Mouse (Mus musculus) forebrain, embryonic 15.5 days (tissue): Measurements from ENCODE around the gene Ddx52. TPM values are rescaled to one million over a fixed set of nuclear protein-coding genes. Genes with fewer than 3 reads are reported as not detected.

ENCODE experiments used
- ATAC-seq: fragments of 200-750 bp; cut with Nextera tagmentation; replicated peaks from 2 replicates; pipeline ENCODE4 v1.8.0; 2017; ENCODE audit warnings: mild to moderate bottlenecking, moderate TSS enrichment, moderate library complexity
- H3K27ac ChIP-seq: fragments of 300-500 bp; sonication (generic); replicated peaks from 2 replicates; pipeline ENCODE4 v1.5.1; 2015; ENCODE audit warnings: mild to moderate bottlenecking, inconsistent platforms
- H3K27me3 ChIP-seq: fragments of 300-500 bp; sonication (generic); 2 replicates; pipeline ENCODE4 v1.6.1; 2015; ENCODE audit warnings: inconsistent platforms
- H3K36me3 ChIP-seq: fragments of 300-500 bp; sonication (generic); 2 replicates; pipeline ENCODE4 v1.6.1; 2015; ENCODE audit warnings: mild to moderate bottlenecking, inconsistent platforms
- H3K4me1 ChIP-seq: fragments of 300-500 bp; sonication (generic); 2 replicates; pipeline ENCODE4 v1.6.1; 2015; ENCODE audit warnings: inconsistent platforms
- H3K4me2 ChIP-seq: fragments of 300-500 bp; sonication (generic); replicated peaks from 2 replicates; pipeline ENCODE4 v1.6.1; 2015; ENCODE audit warnings: mild to moderate bottlenecking, inconsistent platforms
- H3K4me3 ChIP-seq: fragments of 300-500 bp; sonication (generic); 2 replicates; pipeline ENCODE4 v1.5.1; 2015; ENCODE audit warnings: mild to moderate bottlenecking, inconsistent platforms
- H3K9ac ChIP-seq: fragments of 300-500 bp; sonication (generic); replicated peaks from 2 replicates; pipeline ENCODE4 v1.6.1; 2015; ENCODE audit warnings: mild to moderate bottlenecking, inconsistent platforms
- H3K9me3 ChIP-seq: fragments of 300-500 bp; sonication (generic); 2 replicates; pipeline ENCODE4 v1.6.1; 2016; ENCODE audit warnings: inconsistent platforms
- WGBS: fragments of 180-500 bp; shearing (Covaris S2); methylation state at CpG from one replicate; pipeline ENCODE4 v1.1.7; 2015; ENCODE audit warnings: mixed read lengths; 5-methylcytosine and 5-hydroxymethylcytosine counted together
- polyA plus RNA-seq: library from polyadenylated mRNA; unstranded; fragments of >200 nt; fragmentation: Nextera tagmentation; extraction: Ambion mirVana; gene quantifications from 2 replicates; pipeline ENCODE4 v1.2.1, GENCODE M21; 2015

Ddx52 gene
- polyA plus RNA-seq, 1 experiment from 2014 or later, result 31.4 TPM

DNA sequence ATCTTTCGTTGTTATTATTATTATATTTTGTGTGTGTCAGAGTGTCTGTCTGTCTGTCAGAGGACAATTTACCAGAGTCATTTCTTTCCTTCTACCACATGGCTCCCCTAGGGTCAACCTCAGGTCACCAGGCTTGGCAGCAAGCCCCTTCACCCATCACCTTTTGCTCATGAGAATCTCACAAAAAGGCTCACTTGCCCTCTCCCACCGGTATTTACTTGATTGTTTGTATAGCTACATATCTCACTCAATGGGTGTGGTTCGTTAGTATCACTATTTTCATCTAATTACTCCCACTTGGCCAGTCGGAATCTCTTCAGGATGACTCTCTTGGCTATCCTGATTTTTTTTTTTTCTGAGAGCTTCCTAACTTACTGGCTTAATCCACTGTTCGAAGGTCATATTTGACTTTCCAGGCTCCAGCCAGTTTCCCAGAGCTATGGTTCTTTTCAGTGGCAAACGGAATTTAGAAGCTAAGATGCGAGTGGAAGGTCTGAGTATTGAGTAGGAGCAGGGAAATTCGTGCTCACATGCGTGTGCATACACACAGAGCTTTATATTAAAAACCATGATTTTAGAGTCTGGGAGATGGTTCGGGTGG, 9.3 kb upstream of the Ddx52 start:
- no peak overlapping the region for H3K27ac ChIP-seq
- H3K36me3 ChIP-seq, result no peaks in the 10 kb centered on the region
- H3K9me3 ChIP-seq, result no peaks in the 10 kb centered on the region
- no peak overlapping the region for H3K4me2 ChIP-seq
- H3K4me3 ChIP-seq, result no peak overlapping the region
- H3K4me1 ChIP-seq, result no peaks in the 10 kb centered on the region
- WGBS, result 78% methylated on average over 10 of the region's 10 CpGs
- no peaks in the 10 kb centered on the region; the same call in 1 of the 2 replicates for H3K27me3 ChIP-seq
- H3K9ac ChIP-seq, result no peak overlapping the region
- ATAC-seq, result no peak

- Histone ChIP-seq H3K36me3 (no peaks in the 10 kb centered on the region), H3K9ac (no peak overlapping the region), H3K9me3 (no peaks in the 10 kb centered on the region), H3K4me2 (no peak overlapping the region), H3K4me3 (no peak overlapping the region), H3K27ac (no peak overlapping the region), H3K27me3 (no peaks in the 10 kb centered on the region; the same call in 1 of the 2 replicates), H3K4me1 (no peaks in the 10 kb centered on the region)
- ATAC-seq, result no peak
- WGBS, result 90% methylated on average over 4 of the region's 4 CpGs
These were observed 8.5 kb upstream of the Ddx52 start for GRCm38 (mm10) chr11:83933376-83933775.

DNA sequence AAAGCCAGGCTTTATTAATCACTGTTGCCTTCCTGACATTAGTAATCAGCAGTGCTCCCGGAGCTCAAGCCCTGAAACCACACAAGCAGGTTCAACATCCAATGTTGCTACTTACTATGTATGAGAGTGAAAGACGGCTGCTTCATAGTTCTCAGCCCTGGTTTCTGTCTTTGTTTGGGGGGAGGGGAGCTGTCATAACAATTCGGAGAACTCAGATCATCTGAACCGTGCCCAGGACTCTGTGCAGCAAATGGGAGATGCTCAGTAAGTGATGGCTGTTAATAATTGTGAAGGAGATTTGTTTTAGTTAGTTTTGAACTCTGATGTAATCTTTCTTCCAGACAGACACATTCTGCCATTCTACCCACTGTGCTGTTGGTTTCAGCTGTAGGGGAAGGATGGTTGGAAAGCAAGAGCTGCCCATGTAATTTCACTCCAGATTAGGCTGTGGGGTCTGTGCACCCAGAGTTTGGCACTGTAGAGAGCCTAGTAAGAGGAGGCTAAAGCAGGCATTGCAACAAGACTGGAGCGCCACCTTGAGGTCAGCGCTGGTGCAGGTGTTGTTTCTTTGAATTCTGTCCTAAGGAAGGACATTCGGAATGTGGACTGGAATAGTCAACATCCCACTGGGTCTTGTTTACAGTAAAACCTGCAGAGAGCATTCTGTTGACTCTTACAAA, 5.7 kb upstream of the Ddx52 start:
- H3K9me3 ChIP-seq, result no peaks in the 10 kb centered on the region
- no peaks in the 10 kb centered on the region for H3K36me3 ChIP-seq
- H3K9ac ChIP-seq, result no peak overlapping the region
- H3K4me1 ChIP-seq, result no peaks in the 10 kb centered on the region
- no peak overlapping the region for H3K27ac ChIP-seq
- 29% methylated on average over 7 of the region's 7 CpGs for WGBS
- no peak overlapping the region for H3K4me3 ChIP-seq
- H3K4me2 ChIP-seq, result no peak overlapping the region
- ATAC-seq, result no peak
- H3K27me3 ChIP-seq, result peaks cover 6% of the 10 kb centered on the region; the same call in 1 of the 2 replicates

DNA sequence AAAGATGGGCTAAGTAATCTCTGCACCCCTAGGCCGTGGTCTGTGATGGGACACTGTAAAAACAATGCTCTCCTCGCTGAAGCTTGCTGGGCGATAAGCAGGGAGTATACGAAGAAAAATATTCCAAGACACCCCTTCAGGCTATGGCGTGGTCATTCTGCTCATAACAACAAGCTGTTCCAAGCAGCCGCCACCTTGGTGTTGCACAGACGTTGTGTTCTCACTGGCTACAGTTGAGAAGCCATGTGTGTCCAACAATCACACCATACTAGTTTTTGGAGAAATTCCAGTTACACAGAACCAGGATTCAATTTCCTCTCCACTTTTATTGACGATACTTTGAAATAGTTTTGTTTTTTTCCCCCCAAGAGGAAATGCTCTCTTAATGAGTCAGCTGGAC, 3.3 kb upstream of the Ddx52 start:
- Histone ChIP-seq H3K36me3 (no peaks in the 10 kb centered on the region), H3K9ac (no peak overlapping the region), H3K27me3 (peaks cover 6% of the 10 kb centered on the region; the same call in 1 of the 2 replicates), H3K4me2 (no peak overlapping the region), H3K4me3 (no peak overlapping the region), H3K9me3 (no peaks in the 10 kb centered on the region), H3K27ac (no peak overlapping the region), H3K4me1 (peaks cover 14% of the 10 kb centered on the region)
- WGBS, result 82% methylated on average over 8 of the region's 8 CpGs
- no peak for ATAC-seq

- no peak overlapping the region for H3K9ac ChIP-seq
- no peaks in the 10 kb centered on the region for H3K27me3 ChIP-seq
- H3K27ac ChIP-seq, result no peak overlapping the region
- no peak overlapping the region for H3K4me3 ChIP-seq
- H3K4me2 ChIP-seq, result no peak overlapping the region
- no peaks in the 10 kb centered on the region for H3K4me1 ChIP-seq
- no peak for ATAC-seq
- peaks cover 88% of the 10 kb centered on the region for H3K36me3 ChIP-seq
- H3K9me3 ChIP-seq, result no peaks in the 10 kb centered on the region
- 97% methylated on average over 2 of the region's 2 CpGs for WGBS
These were observed 15.0 kb downstream of the Ddx52 start for GRCm38 (mm10) chr11:83956822-83957221.

- peaks cover 23% of the 10 kb centered on the region for H3K4me1 ChIP-seq
- no peak overlapping the region for H3K27ac ChIP-seq
- H3K36me3 ChIP-seq, result peaks cover 50% of the 10 kb centered on the region
- H3K9me3 ChIP-seq, result no peaks in the 10 kb centered on the region
- H3K27me3 ChIP-seq, result no peaks in the 10 kb centered on the region
- ATAC-seq, result no peak
- H3K9ac ChIP-seq, result no peak overlapping the region
- no peak overlapping the region for H3K4me3 ChIP-seq
- 87% methylated on average over 3 of the region's 3 CpGs for WGBS
- H3K4me2 ChIP-seq, result no peak overlapping the region
These were observed 20.1 kb downstream of the Ddx52 start for GRCm38 (mm10) chr11:83961983-83962382.

DNA sequence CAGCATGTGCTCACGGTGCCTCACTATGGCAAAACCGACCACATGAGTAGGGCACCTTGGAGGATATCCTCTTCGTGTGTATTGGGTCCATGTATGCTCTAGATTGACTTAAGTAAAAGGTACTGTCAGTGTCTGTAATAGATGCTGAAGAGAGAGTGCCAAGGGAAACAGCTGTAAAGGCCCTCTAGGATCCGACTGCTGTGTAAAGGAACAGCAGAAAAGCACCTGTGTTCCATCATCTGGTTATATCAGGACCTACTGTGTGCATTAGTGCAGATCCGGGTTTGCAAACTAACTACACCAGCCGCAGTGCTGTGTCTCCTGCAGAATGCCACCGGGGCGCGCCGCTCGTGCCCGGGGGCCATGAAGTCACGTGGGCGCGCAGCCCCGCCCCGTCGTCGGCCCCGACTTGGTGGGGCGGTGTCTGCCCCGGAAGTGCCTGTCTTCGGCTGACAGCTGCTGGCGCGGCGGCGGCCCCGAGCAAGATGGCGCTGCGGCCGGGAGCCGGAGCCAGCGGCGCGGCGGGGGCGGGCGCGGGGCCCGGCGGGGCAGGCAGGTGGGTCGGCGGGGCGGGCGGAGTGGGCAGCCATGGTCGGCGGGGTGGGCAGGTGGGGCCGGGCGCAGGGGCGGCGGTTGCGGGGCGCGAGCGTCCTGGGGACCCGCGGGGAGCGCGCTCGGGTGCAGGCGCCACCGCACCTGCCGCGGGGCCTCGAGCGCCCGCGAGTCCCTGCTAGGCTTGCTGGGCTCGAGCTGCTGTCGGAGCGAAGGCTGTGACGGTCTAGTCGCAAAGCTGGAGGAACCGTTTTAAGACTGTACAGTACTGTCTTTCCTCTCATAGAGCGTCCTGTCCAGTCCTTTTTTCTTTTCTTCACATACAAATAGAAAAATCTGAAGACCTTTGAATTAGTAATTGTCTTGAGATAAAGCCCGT, 22.4 kb downstream of the Ddx52 start, which contains the start of gene Synrg:
TSS of gene Synrg (plus strand) at position 438 of the 931 bp plus-strand sequence.
- H3K4me1 ChIP-seq, result peaks cover 29% of the 10 kb centered on the region
- no peaks in the 10 kb centered on the region for H3K27me3 ChIP-seq
- WGBS, result 2% methylated on average over 44 of the region's 76 CpGs
- peak within 1 kb of the TSS; percentile 83 for H3K4me3 ChIP-seq
- ATAC-seq, result peak; percentile 97
- H3K9me3 ChIP-seq, result no peaks in the 10 kb centered on the region
- peaks cover 34% of the 10 kb centered on the region for H3K36me3 ChIP-seq
- peak within 1 kb of the TSS; percentile 94 for H3K27ac ChIP-seq
- peak within 1 kb of the TSS; percentile 87 for H3K9ac ChIP-seq
- H3K4me2 ChIP-seq, result peak within 1 kb of the TSS; percentile 63

DNA sequence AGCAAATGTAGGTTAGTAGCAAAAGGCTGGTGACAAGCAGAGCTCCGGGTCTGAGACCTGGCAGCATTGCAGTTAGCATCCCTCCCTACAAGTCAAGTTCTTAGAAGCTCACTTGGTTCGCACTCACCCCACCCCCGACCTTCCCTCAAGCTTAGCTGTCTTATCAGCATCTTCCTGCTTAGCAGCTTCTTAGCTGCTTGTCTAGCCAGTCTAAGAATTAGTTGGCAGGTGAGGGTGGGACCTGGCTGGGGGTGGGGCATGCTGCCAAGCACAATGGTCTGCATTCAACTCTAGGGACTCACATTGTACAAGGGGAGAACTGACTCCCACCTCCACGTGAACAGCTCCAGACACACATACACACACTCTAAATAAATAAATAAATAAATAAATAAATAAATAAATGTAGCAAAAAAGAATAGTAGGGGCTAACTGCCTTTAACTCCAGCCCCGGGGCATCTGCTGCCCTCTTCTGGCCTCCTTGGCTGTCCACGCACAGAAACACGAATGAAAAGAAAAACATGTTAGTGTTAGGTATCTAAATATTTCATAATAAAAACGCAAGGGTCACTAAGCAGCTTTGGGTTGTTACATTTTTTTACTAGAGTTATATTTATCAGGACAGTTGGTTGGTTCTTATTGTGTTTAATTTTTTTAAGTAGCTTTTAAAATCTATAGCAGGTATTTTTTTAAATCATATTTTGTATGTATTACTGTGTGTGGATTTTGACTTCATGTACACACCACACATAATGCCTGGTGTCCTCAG, 25.8 kb downstream of the Ddx52 start:
- H3K36me3 ChIP-seq, result peaks cover 16% of the 10 kb centered on the region
- ATAC-seq, result no peak
- no peak overlapping the region for H3K4me2 ChIP-seq
- no peaks in the 10 kb centered on the region for H3K9me3 ChIP-seq
- no peak overlapping the region for H3K4me3 ChIP-seq
- 51% methylated on average over 8 of the region's 8 CpGs for WGBS
- no peak overlapping the region for H3K27ac ChIP-seq
- H3K27me3 ChIP-seq, result no peaks in the 10 kb centered on the region
- H3K9ac ChIP-seq, result no peak overlapping the region
- H3K4me1 ChIP-seq, result peaks cover 29% of the 10 kb centered on the region

DNA sequence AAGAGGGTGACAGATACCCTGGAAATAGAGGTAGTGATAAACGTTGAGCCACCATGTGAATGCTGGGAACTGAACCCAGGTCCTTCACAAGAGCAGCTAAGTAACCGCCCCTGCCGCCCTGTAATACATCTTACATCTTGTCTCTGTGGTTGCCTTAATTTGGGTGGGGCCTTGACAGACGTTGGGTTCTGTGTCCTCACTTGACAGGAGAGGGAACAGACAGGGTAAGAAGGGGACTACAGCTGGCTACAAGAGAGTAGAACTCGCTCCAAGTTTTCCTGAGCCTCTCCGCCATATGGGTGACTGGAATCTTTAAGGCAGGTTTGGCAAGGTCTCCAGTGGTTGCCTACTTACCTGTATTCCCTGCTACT, 26.3 kb downstream of the Ddx52 start:
- 83% methylated on average over 6 of the region's 6 CpGs for WGBS

GRCm38 (mm10) chr11:83969040-83969439, 27.2 kb downstream of the Ddx52 start:
- WGBS, result 93% methylated on average over 3 of the region's 3 CpGs
- peaks cover 26% of the 10 kb centered on the region for H3K4me1 ChIP-seq
- peaks cover 25% of the 10 kb centered on the region for H3K36me3 ChIP-seq
- no peak overlapping the region for H3K9ac ChIP-seq
- ATAC-seq, result no peak
- no peak overlapping the region for H3K4me2 ChIP-seq
- H3K27me3 ChIP-seq, result no peaks in the 10 kb centered on the region
- H3K9me3 ChIP-seq, result no peaks in the 10 kb centered on the region
- no peak overlapping the region for H3K27ac ChIP-seq
- no peak overlapping the region for H3K4me3 ChIP-seq

More for the DNA sequence above, 26.3 kb downstream of the Ddx52 start:
- Histone ChIP-seq H3K27ac (no peak overlapping the region), H3K4me2 (no peak overlapping the region), H3K9ac (no peak overlapping the region), H3K36me3 (peaks cover 20% of the 10 kb centered on the region), H3K4me1 (peaks cover 29% of the 10 kb centered on the region), H3K4me3 (no peak overlapping the region), H3K27me3 (no peaks in the 10 kb centered on the region), H3K9me3 (no peaks in the 10 kb centered on the region)
- ATAC-seq, result no peak

DNA sequence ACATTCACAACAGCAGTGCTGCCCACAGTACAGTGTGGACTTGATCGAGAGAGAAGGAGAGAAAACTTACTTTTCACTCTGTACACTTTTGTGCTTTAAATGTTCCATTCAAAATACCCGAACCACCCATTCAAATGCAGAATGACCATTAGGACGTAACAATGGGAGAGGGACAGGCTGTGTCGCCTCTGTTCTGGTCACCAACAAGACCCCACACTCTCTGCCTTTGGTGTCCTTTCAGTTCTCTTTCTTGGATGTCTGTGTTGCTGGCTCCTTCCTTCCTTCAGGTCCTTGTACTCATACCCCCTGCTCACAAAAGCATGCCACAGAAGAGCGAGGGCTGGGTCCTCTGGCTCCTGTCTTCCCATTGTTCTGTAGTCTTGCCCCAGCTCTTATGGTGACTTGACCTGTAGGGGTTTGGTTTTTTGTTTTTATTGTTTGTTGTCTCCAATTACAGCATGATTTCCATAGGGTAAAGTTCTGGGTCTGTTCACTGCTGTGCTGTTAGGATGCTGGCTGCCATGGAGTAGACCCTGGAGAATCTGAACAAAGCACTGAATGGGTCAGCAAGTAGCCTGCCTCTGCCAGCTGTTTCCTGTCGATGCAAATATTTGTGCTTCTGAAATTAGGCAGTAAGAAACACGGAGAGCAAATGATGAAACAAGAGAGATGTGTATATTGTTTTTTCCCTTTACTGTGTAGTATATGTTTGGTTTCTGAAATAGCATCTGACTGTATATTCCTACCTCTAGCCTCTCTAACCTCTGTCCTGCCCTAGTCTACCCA, 32.9 kb downstream of the Ddx52 start:
- Histone ChIP-seq H3K36me3 (peaks cover 62% of the 10 kb centered on the region), H3K27me3 (no peaks in the 10 kb centered on the region), H3K4me3 (no peak overlapping the region), H3K27ac (no peak overlapping the region), H3K4me1 (no peaks in the 10 kb centered on the region), H3K9ac (no peak overlapping the region), H3K9me3 (no peaks in the 10 kb centered on the region), H3K4me2 (no peak overlapping the region)
- ATAC-seq, result no peak
- WGBS, result 52% methylated on average over 7 of the region's 7 CpGs
